Mouse (Mus musculus) neural tube, embryonic 13.5 days (tissue): Measurements from ENCODE around the gene Ubl5. TPM values are rescaled to one million over a fixed set of nuclear protein-coding genes. Genes with fewer than 3 reads are reported as not detected.

Experiments
- ATAC-seq: fragments of 200-750 bp; cut with Nextera tagmentation; 2 replicates; pipeline ENCODE4 v1.8.0; 2017; ENCODE audit warnings: low read depth, mild to moderate bottlenecking, moderate TSS enrichment, moderate library complexity
- H3K27ac ChIP-seq: fragments of 300-500 bp; sonication (generic); replicated peaks from 2 replicates; pipeline ENCODE4 v1.5.1; 2015; ENCODE audit warnings: moderate library complexity, mild to moderate bottlenecking, inconsistent platforms
- H3K27me3 ChIP-seq: fragments of 300-500 bp; sonication (generic); 2 replicates; pipeline ENCODE4 v1.6.1; 2015; ENCODE audit warnings: mild to moderate bottlenecking, inconsistent platforms
- H3K36me3 ChIP-seq: fragments of 300-500 bp; sonication (generic); 2 replicates; pipeline ENCODE4 v1.6.1; 2015; ENCODE audit warnings: mild to moderate bottlenecking, inconsistent platforms
- H3K4me1 ChIP-seq: fragments of 300-500 bp; sonication (generic); replicated peaks from 2 replicates; pipeline ENCODE4 v1.6.1; 2015; ENCODE audit warnings: inconsistent platforms
- H3K4me2 ChIP-seq: fragments of 300-500 bp; sonication (generic); 2 replicates; pipeline ENCODE4 v1.6.1; 2015; ENCODE audit warnings: inconsistent platforms, mild to moderate bottlenecking, moderate library complexity
- H3K4me3 ChIP-seq: fragments of 300-500 bp; sonication (generic); 2 replicates; pipeline ENCODE4 v1.5.1; 2015; ENCODE audit warnings: mild to moderate bottlenecking, inconsistent platforms
- H3K9ac ChIP-seq: fragments of 300-500 bp; sonication (generic); 2 replicates; pipeline ENCODE4 v1.6.1; 2015; ENCODE audit warnings: moderate library complexity, mild to moderate bottlenecking, inconsistent platforms
- H3K9me3 ChIP-seq: fragments of 300-500 bp; sonication (generic); 2 replicates; pipeline ENCODE4 v1.6.1; 2016; ENCODE audit warnings: inconsistent platforms
- WGBS: fragments of 180-500 bp; shearing (Covaris S2); methylation state at CpG from one replicate; pipeline ENCODE4 v1.1.7; 2015; 5-methylcytosine and 5-hydroxymethylcytosine counted together
- polyA plus RNA-seq: library from polyadenylated mRNA; unstranded; fragments of >200 nt; fragmentation: Nextera tagmentation; extraction: Ambion mirVana; gene quantifications from 2 replicates; pipeline ENCODE4 v1.2.1, GENCODE M21; 2015

The Ubl5 gene
- polyA plus RNA-seq, 1 experiment from 2014 or later, result 545 TPM

GRCm38 (mm10) chr9:20638552-20638951 lies 4.1 kb upstream of the Ubl5 start:
- Histone ChIP-seq H3K27me3 (no peaks in the 10 kb centered on the region), H3K4me3 (no peak overlapping the region), H3K9ac (no peak overlapping the region), H3K36me3 (peaks cover 30% of the 10 kb centered on the region), H3K4me2 (no peak overlapping the region), H3K4me1 (peaks cover 20% of the 10 kb centered on the region), H3K27ac (no peak overlapping the region), H3K9me3 (no peaks in the 10 kb centered on the region)
- 95% methylated on average over 19 of the region's 19 CpGs for WGBS
- no peak for ATAC-seq

GRCm38 (mm10) chr9:20639486-20639885 lies 3.2 kb upstream of the Ubl5 start:
- H3K27ac ChIP-seq, result no peak overlapping the region
- 92% methylated on average over 4 of the region's 4 CpGs for WGBS
- peaks cover 30% of the 10 kb centered on the region for H3K36me3 ChIP-seq
- H3K27me3 ChIP-seq, result no peaks in the 10 kb centered on the region
- no peak overlapping the region for H3K9ac ChIP-seq
- H3K9me3 ChIP-seq, result no peaks in the 10 kb centered on the region
- no peak for ATAC-seq
- no peak overlapping the region for H3K4me3 ChIP-seq
- H3K4me1 ChIP-seq, result peaks cover 25% of the 10 kb centered on the region
- H3K4me2 ChIP-seq, result no peak overlapping the region

- ATAC-seq, result no peak
- Histone ChIP-seq H3K27me3 (no peaks in the 10 kb centered on the region), H3K36me3 (peaks cover 38% of the 10 kb centered on the region), H3K27ac (no peak overlapping the region), H3K9me3 (no peaks in the 10 kb centered on the region), H3K4me1 (peaks cover 39% of the 10 kb centered on the region), H3K4me2 (peak overlapping the region; percentile 100), H3K4me3 (peak overlapping the region; percentile 93), H3K9ac (peak overlapping the region; percentile 89)
- WGBS, result 42% methylated on average over 6 of the region's 6 CpGs
Observed at GRCm38 (mm10) chr9:20641501-20641900, 1.2 kb upstream of the Ubl5 start.

GRCm38 (mm10) chr9:20642896-20643466 lies 303 bp downstream of the Ubl5 start:
- Histone ChIP-seq H3K4me3 (peak overlapping the region; percentile 93), H3K9ac (peak overlapping the region; percentile 89), H3K4me1 (peaks cover 43% of the 10 kb centered on the region), H3K9me3 (no peaks in the 10 kb centered on the region), H3K36me3 (peaks cover 40% of the 10 kb centered on the region), H3K27me3 (no peaks in the 10 kb centered on the region), H3K4me2 (peak overlapping the region; percentile 100), H3K27ac (peak overlapping the region; percentile 94)
- peak; percentile 88 for ATAC-seq
- WGBS, result under 1% methylated on average over 30 of the region's 30 CpGs

GRCm38 (mm10) chr9:20643781-20644180 lies 1.1 kb downstream of the Ubl5 start:
- Histone ChIP-seq H3K4me3 (peak overlapping the region; percentile 93), H3K9me3 (no peaks in the 10 kb centered on the region), H3K4me2 (peak overlapping the region; percentile 100), H3K4me1 (peaks cover 43% of the 10 kb centered on the region), H3K27me3 (no peaks in the 10 kb centered on the region), H3K27ac (peak overlapping the region; percentile 94), H3K9ac (peak overlapping the region; percentile 89), H3K36me3 (peaks cover 40% of the 10 kb centered on the region)
- WGBS, result 11% methylated on average over 13 of the region's 13 CpGs
- no peak for ATAC-seq

GRCm38 (mm10) chr9:20644360-20645081 lies 1.8 kb downstream of the Ubl5 start, which contains the start of gene Fbxl12:
Gene Fbxl12 (minus strand): TSS chr9:20644767.
- Histone ChIP-seq H3K27ac (peak within 1 kb of the TSS; percentile 94), H3K4me1 (peaks cover 43% of the 10 kb centered on the region), H3K9ac (peak within 1 kb of the TSS; percentile 89), H3K36me3 (peaks cover 40% of the 10 kb centered on the region), H3K9me3 (no peaks in the 10 kb centered on the region), H3K4me3 (peak within 1 kb of the TSS; percentile 93), H3K4me2 (peak within 1 kb of the TSS; percentile 100), H3K27me3 (no peaks in the 10 kb centered on the region)
- WGBS, result under 1% methylated on average over 43 of the region's 43 CpGs
- ATAC-seq, result no peak

- H3K9me3 ChIP-seq, result no peaks in the 10 kb centered on the region
- H3K27me3 ChIP-seq, result no peaks in the 10 kb centered on the region
- peak overlapping the region; percentile 89 for H3K9ac ChIP-seq
- H3K36me3 ChIP-seq, result peaks cover 42% of the 10 kb centered on the region
- H3K4me3 ChIP-seq, result peak overlapping the region; percentile 93
- peak overlapping the region; percentile 94 for H3K27ac ChIP-seq
- H3K4me2 ChIP-seq, result peak overlapping the region; percentile 100
- ATAC-seq, result no peak
- WGBS, result 6% methylated on average over 17 of the region's 17 CpGs
- H3K4me1 ChIP-seq, result peaks cover 43% of the 10 kb centered on the region
Observed at GRCm38 (mm10) chr9:20645121-20645520, 2.4 kb downstream of the Ubl5 start.

GRCm38 (mm10) chr9:20651602-20652259 lies 9.1 kb downstream of the Ubl5 start, which contains the start of gene Pin1:
Gene Pin1 (plus strand): TSS chr9:20652095.
- Histone ChIP-seq H3K4me2 (peak within 1 kb of the TSS; percentile 87), H3K9ac (peak within 1 kb of the TSS; percentile 87), H3K4me3 (peak within 1 kb of the TSS; percentile 97), H3K27ac (peak within 1 kb of the TSS; percentile 65), H3K9me3 (no peaks in the 10 kb centered on the region), H3K4me1 (peaks cover 48% of the 10 kb centered on the region), H3K36me3 (peaks cover 63% of the 10 kb centered on the region), H3K27me3 (no peaks in the 10 kb centered on the region)
- ATAC-seq, result peak; percentile 99
- WGBS, result under 1% methylated on average over 45 of the region's 45 CpGs

GRCm38 (mm10) chr9:20652260-20652658 lies 9.6 kb downstream of the Ubl5 start:
- Histone ChIP-seq H3K4me3 (peak overlapping the region; percentile 97), H3K36me3 (peaks cover 64% of the 10 kb centered on the region), H3K4me2 (peak overlapping the region; percentile 87), H3K9ac (peak overlapping the region; percentile 87), H3K9me3 (no peaks in the 10 kb centered on the region), H3K27me3 (no peaks in the 10 kb centered on the region), H3K27ac (peak overlapping the region; percentile 65; the same call in 1 of the 2 replicates), H3K4me1 (peaks cover 52% of the 10 kb centered on the region)
- WGBS, result under 1% methylated on average over 25 of the region's 25 CpGs
- peak; percentile 36 for ATAC-seq

GRCm38 (mm10) chr9:20653859-20654258 lies 11.2 kb downstream of the Ubl5 start:
- Histone ChIP-seq H3K27ac (no peak overlapping the region), H3K9ac (no peak overlapping the region), H3K27me3 (no peaks in the 10 kb centered on the region), H3K4me2 (peak overlapping the region; percentile 87; the same call in 1 of the 2 replicates), H3K36me3 (peaks cover 63% of the 10 kb centered on the region), H3K9me3 (no peaks in the 10 kb centered on the region), H3K4me3 (0 out of 2 replicates have a peak overlapping the region, but pooled peaks have one; percentile 97), H3K4me1 (peaks cover 58% of the 10 kb centered on the region)
- no peak for ATAC-seq
- WGBS, result 93% methylated on average over 3 of the region's 3 CpGs

- Histone ChIP-seq H3K27me3 (no peaks in the 10 kb centered on the region), H3K9ac (no peak overlapping the region), H3K9me3 (no peaks in the 10 kb centered on the region), H3K4me1 (peaks cover 57% of the 10 kb centered on the region), H3K36me3 (peaks cover 81% of the 10 kb centered on the region), H3K27ac (0 out of 2 replicates have a peak overlapping the region, but pooled peaks have one; percentile 5), H3K4me3 (no peak overlapping the region), H3K4me2 (no peak overlapping the region)
- 95% methylated on average over 3 of the region's 3 CpGs for WGBS
- ATAC-seq, result no peak
Observed at GRCm38 (mm10) chr9:20657546-20657945, 14.9 kb downstream of the Ubl5 start.

GRCm38 (mm10) chr9:20662325-20662724 lies 19.6 kb downstream of the Ubl5 start:
- peak; percentile 33 for ATAC-seq
- Histone ChIP-seq H3K4me1 (peaks cover 62% of the 10 kb centered on the region), H3K36me3 (peaks cover 65% of the 10 kb centered on the region), H3K4me3 (no peak overlapping the region), H3K4me2 (0 out of 2 replicates have a peak overlapping the region, but pooled peaks have one; percentile 14), H3K27me3 (no peaks in the 10 kb centered on the region), H3K27ac (peak overlapping the region; percentile 94), H3K9ac (peak overlapping the region; percentile 53), H3K9me3 (no peaks in the 10 kb centered on the region)
- WGBS, result 43% methylated on average over 3 of the region's 3 CpGs
